Mouse (Mus musculus) c-Kit-positive CD71-positive TER-119-positive erythroid progenitor cells, embryonic 14.5 days (primary cell): ENCODE data around the gene Aak1.
A peak's percentile ranks its signal among the peaks of the same experiment; 100 is the strongest.

Source experiments
- DNase-seq: peaks from one replicate; pipeline ENCODE4 v3.0.0-alpha.2; 2013; ENCODE audit warnings: low spot score

Aak1 gene

DNA sequence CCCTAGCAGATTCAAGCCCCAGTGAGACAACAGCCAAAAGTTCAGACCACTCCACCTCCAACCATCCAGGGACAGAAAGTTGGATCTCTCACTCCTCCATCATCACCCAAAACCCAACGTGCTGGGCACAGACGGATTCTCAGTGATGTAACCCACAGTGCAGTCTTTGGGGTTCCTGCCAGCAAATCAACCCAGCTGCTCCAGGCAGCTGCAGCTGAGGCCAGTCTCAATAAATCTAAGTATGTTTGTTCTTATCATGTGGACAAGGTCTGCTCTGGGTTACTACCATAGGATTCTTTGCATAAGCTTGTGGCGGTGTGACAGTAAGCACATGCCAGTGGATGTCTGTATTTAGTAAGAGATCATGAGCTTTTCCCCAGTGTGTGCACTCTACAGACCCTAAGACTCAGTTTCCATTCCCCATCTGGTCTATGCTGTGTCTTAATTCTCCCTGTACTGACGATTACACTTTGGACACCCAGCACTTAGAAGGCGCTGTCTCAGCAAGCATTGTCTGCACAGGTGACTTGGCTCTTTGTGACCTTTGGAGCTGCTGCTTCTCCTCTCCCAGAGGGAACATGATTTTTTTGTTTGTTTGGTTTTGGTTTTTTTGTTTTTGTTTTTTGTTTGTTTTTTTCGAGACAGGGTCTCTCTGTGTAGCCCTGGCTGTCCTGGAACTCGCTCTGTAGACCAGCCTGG, 114.8 kb downstream of the Aak1 start:
- no peak for DNase-seq

DNA sequence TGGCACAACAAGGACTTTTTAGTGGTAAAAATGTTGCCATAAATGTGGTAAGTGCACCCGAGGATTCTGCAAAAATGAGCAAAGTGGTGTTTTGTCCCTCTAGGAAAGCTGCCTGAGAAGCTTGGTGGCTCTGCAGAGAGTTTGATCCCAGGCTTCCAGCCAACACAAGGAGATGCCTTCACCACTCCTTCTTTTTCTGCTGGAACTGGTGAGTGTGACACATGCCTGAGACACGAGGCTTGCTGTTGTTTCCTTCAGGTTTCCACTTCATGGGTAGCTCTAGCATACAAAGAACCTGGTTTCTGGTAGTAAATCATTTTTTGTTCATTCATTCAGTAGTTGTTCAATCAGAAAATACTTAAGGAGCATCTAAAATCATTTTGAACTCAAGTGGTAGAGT, 117.8 kb downstream of the Aak1 start:
- no peak for DNase-seq

DNA sequence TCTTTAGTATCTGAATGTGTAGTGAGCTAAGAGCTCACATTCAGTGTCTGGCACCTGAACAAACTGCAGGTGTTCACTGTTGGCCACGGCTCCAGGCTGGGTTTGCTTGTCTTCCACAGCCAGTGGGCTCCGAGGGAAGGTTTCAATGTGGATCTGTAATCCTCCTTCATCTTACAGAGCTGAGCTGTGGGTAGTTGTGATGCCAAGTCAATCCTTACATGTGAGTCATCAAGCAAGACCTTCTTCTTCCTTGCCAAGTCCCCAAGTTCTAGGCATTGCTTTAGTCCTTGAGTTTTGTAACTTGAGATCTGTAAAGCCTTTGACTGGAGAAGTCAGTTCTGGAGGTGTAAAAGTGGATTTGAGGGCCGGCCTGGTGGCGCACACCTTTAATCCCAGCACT, 124.6 kb downstream of the Aak1 start:
- no peak for DNase-seq

DNA sequence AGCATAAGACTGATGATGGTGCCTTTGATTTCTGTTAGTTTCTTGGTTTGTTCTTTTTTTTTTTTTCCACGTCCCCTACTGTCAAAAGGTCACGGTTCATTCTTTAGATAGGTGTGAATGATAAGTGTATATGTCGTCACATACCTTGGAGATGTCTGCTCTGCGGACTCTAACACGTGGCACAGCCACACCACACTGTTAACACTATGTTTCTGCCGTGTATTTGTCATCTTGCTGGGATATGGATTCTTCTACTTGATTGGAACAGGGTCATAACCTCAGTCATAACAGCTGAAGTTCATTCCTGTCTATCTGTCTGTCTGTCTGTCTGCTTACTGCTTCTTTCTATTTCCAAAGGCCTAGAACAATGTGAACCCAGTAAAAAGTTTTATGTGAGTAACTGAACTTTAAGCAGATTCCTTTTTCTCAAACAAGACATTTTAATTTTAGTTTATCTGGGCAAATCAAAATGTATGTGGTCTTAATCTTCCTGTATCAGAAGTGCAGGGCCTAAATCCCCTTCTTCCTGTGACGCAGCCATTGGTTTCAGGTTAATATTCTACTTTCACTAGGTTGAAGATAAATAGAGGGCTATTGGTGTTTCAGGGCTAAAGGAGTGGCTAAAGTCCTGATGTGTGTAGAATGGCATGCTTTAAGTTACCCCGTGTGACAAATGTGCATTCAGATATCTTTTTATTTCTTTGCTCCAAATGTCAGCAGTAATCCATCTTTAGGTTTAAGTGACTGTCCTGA, 129.0 kb downstream of the Aak1 start:
- no peak for DNase-seq

DNA sequence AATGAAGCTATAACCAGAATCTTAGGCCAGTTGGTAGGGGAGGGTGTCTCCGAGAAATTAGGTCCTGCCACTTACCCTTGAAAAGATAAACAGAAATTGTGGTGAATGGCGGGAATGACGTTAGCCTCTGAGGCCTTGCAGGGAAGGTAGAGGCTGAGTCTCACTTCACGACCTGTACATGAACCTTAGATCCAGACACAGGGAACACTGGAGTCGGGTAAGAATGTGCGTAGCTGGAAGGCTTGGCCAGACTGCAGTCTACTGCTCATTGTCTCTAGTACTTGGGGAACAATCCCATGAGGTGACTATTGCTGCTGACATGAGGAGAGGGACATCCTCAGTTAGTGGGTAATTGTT, 129.6 kb downstream of the Aak1 start:
- no peak for DNase-seq

DNA sequence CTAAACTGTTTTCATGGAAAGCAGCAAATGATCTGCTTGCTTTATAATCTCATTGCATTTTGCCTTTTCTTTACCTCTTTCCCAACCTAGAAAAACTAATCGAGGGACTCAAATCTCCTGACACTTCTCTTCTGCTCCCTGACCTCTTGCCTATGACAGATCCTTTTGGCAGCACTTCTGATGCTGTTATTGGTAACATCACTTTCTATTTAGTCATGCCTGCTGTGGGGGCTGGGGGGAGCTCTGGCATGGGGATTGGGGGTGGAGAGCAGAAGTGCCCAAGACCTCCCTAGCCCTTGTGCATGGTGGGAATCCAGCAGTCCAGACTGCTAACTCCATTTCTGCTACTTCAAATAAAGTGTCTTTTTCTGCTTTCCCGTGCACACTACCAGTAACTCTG, 131.9 kb downstream of the Aak1 start:
- DNase-seq = no peak

DNA sequence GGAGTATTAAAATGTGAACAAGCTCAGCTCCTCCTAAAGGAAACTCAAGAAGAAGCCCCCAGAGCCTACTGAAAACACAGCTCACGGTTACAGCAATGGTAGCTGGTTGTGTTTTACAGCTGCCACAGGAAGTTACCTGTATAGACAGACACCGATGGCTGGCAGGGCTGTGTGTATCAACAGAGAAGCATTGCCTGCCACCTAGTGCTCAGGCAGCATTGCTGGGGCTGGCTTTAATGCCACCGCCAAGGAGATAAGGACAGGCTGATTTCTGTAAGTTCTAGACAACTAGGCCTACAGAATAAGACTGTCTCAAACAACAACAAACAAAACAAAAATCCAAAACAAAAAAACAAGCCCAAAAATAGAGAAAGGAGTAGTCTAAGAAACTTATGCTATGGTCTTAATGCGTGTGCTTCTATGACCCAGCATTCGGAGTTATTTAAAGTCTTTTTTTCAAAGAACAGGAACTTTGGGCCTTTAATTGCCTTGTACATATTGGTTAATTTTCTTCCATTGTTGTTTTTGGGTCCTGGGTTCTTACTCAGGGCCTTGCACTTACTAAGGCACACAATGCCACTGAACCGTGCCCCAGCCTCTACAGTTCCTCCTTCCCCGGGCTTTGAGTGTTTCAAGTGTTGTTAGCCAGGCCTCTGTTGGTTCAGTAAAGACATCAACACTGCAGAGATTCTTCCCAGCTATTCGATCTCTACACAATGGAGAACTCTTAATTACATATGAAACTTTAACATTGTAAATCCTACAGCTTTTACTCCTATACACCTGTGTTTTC, 136.2 kb downstream of the Aak1 start:
- DNase-seq = no peak

DNA sequence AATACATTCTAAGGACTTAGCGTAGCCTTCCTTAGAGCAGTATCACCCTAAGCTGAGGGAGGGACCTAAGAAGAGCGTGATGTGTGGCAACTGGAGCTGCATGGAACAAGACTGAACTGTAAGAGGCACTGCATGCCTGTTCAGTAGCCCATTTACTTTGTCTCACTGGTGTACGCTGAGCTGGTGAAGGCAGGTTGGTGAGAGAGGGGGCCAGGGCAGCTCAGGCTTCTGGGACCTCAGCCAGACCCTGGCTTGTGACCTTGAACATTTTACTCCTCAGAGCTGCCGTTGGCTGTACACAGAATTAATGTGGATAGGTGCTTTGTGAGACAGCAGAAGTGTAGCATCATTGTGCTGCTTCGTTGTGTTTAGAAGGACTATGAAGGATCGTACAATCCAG, 140.3 kb downstream of the Aak1 start:
- DNase-seq = no peak

DNA sequence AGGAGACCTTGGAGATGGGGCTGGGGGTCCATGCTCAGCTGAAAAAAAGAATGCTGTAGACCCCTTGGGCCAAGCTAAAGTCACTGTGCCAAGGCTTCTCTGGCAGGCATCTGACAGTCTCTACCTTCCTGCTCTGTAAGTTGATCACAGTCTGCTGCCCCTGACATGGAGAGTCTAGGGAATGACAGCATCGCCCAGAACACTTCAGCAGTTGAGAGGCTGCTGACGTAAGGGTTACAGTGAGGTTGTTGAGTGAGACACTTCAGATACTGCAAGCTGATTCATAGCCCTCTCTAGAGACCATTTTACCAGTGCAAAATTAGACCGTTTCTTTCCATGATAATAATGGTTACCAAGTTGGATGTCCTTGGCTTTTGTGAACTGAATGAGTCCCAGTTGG, 141.7 kb downstream of the Aak1 start:
- DNase-seq = no peak

DNA sequence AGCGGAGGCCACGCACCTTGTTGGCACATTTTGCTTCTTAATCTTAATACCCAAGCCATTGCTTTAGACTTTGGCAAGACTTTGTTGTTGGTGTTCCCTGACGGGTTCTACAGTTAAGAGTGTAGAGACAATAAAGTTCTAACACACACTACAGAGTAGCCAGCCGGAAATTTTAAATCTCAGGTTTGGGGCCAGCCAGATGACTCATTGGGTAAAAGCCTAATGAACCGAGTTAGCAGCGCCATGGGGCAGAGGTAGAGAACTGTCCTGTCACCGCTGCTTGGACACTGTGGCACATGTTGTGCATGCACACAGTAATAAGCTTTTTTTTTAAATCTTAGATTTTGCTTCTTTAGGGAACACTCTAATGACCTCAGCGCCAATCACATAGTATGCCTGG, 143.0 kb downstream of the Aak1 start:
- DNase-seq = no peak

DNA sequence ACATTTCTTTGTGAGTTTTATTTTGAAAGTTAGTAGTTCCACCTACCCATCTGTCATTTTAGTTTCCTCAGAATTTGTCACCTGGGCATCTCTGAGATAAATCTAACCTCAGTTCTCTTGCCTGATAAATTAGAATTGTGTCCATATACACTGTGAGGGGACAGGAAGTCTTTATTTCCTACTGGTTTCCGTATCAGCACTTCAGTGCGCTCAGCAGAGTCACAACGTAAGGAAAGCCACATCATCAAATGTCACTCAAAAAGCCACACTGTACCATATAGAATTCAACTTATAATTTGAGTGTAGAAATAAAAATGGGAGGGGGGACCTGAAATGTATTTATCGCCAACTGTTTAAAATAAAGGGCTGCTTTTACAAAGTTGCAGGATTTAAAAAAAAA, 144.9 kb downstream of the Aak1 start:
- DNase-seq = no peak

DNA sequence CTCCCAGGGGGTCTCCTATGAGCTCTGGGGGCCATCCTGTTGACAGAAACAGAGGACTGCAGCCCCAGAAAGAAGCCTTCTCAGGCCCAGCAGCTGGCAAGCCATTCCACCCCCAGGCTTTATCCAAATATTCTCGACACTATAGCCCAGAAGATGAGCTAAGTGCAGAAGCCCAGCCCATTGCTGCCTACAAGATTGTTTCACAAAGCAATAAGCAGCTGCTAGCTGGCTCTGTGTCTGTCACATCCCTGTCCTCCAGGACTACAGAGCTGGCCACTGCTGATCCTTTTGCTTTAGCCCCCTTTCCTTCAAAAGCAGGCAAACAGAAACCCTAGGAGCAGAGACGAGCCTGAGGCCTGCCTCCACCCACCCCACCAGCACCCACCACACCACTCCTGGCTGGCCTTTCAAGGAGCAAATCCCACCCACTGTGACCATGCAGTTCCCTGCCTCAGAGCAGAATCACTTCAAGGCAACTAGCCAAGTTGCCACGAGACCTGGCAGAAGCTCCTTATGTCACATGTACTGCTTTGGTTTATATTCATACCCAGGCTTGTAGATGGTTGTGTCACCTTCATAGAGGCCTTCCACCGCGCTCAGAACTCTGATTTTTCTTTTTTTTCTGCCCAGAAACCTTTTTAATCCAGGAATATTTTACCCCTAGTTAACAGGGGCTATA, 147.5 kb downstream of the Aak1 start:
- DNase-seq = no peak

DNA sequence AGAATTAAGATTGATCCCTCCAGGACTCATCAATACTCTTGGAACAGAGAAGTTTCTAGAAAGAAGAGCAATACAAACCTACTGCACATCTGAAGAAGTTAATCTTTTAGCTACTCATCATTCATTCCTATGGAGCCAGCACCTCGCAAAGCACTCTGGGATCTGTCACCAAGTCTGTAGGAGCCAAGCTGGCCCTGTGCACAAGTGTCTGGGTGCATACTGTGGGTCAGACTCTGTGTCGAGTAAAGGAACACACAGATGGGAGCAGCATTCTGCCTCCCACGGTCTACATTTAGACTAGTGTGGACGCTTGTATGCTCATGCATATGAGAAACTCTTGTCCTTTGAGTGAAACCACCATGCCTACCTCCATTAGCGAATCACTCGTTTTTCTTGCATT, 148.0 kb downstream of the Aak1 start:
- DNase-seq = no peak

DNA sequence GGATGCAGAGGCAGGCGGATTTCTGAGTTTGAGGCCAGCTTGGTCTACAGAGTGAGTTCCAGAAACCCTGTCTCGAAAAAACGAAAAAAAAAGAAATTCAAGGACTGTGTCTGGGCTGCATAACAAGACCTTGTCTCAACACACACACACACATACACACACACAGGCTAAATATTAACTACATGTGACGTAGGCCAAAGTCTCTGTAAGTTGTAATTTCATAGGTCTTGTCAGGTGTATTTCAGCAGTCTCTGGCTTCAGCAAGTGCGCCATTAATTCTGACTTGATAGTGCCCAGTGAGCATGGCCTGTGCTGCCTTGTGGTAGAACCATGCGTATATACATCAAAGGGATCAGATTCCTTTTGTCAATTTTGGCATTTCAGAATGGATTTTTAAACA, 152.7 kb downstream of the Aak1 start:
- no peak for DNase-seq

DNA sequence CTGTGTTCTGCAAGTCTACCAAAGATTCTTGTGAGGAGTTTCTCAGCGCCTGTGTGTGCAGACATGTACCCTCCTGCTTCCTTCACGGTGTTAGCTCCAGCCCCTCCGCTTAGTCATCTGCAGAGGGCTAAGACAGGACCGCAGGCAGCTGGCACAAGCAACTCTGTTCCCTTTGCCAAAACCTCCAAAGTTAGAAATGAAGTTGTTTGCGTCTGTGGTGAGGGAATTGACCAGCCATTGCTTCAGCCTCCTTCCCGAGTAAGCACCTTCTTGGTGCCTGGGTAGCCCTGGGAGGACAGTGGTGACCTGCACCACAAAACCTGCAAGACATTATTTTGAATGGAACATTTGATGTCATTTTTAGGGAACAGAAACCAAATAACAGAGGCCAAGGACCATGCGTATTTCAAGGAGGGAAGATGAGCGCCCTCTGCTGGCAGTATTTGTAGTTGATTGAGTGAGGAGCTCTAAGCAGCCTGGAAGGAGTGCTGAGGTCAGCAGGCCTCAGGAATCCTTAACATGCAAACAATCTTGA, 153.3 kb downstream of the Aak1 start:
- DNase-seq = peak; percentile 76

DNA sequence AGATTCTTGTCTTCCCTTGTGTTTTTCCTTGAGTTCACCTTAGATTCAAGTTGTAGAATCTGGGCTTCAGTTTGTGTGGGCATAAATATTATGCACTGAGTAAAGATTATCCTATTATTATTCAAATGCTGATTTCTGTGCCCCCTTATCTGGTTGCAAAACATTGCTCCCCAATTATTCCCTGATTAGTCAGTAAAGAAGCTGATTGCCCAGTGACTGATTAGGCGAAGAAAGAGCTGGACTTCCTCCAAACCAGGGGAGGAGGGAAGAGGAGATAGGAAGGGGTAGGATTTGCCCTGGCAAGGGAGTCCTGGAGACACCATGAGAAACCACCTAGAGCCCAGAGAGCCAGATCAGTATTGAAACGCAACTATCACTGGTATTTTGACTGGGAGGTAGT, 154.8 kb downstream of the Aak1 start:
- no peak for DNase-seq

DNA sequence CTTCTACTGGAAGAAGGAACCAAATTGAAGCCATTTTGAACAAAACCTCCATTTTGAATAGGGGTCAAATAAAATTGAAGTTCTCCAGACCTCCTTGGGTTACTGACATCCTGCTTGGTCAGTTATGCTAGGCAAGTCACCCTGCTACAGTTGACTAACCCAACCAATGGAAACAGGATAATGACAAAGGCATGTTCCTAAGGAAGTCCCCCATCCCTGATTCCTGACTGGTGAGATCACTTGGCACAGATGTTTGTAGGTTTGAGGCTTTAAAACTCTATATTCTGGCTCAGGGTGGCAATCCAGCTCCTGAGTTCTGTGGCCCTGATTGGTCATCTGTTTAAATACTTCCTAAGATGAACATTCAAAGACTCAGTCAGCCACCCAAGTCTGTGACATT, 156.3 kb downstream of the Aak1 start:
- no peak for DNase-seq

DNA sequence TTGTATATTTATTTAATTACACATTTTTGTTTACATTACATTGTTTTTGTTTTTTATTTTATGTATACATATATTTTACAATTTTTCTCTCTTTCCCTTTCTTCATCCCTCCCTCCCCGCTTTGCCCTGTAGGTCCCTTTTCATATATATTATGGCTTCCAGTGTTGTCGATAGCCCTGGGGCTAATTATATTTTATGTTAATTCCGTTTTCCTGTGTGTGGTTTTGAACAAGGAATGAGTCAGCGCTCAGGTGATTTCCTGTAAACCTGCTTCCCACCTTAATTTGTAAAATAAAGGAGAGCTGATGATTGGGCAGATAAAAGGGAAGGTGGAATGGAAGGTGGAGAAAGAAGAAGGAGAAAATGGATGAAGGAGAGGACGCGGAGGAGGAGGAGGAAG, 159.6 kb downstream of the Aak1 start, which contains the start of gene Nfu1:
TSS of gene Nfu1 (plus strand) at position 350 of the 400 bp plus-strand sequence.
- no peak for DNase-seq

DNA sequence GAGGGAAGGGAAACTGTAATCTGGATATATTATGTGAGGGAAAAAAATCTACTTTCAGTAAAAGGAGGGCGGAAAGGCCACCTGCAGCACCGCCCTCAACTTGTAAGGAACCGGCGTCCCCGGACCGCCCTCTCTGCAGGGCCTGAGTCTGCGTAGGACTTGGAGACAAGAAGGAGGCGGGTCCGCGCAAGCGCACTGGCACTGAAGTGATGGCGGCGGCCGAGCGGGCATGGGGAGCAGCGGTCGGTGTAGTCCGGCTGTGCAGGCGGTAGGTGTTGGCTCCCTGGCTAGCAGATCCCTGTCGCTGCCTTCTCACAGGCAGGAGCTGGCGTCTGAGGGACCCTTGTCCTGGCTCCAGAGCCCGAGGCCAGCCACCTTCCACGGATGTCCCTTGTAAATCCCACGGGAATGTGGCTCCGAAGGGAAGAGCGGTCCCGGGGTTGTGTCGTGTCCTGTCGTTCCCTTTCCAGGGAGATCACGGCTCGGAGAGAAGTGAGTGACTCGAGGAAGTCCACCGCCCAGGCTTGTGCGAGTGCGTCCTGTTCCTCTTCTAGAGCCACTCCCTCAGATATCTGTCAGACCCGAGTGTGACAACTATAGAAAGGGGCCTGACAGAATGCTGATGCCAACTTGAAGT, 160.5 kb downstream of the Aak1 start:
- peak; percentile 92 for DNase-seq

DNA sequence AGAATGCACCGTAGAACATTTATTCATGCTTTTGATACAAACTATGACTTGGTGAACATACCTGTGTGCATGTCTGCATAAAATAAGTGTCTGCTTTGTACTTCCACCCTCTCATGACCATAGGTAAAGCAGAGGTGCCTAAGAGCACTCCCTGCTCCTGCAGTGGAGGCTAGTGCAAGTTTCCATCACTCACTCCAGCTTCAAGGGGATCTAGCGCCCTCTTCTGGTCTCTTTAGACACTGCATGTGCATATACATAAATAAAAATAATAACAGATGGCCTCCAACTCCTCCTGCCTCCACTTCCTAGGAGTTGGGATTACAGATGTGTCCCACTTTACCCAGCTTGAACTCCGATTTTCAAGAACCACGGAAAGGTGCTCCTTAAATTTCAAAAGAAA, 167.6 kb downstream of the Aak1 start:
- peak; percentile 74 for DNase-seq

DNA sequence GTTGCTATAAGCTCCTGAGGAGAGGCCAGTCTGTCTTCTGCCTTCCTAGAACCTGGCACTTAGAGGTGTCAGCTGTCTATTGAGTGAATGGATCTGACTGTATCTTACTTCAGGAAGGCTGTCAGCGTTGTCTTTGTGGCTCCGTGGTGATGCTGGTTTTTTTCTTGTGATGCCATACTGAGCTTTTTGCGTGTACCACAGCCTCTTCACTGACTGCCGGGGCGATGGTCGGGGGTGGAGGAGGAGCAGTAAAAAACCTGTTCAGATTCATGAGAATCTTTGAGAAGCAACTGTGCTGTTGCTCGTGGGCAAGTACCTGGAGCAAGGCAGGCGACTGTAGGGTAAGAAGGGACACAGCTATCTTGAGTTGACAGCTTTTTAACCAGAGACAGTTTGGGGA, 169.6 kb downstream of the Aak1 start:
- DNase-seq = no peak

DNA sequence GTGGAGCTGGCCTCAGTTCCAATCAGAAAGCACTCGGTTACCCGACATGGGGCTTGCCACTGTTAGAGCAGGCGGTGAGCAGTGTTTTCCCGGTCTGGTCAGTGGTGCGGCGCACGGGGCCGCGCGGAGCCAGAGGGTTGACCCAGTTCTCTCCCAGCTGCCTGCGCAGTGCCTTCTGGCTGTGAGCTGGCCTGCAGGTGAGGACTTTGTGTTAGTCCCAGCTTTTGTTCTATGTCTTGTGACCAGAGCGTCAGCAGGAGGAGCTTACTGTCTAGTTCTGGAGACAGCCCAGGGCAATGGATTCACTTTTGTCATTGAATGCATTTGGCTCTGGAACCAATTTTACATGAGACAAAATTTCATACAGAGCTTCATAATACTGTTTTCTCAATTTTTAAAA, 172.5 kb downstream of the Aak1 start:
- no peak for DNase-seq
